Mouse (Mus musculus): ENCODE measurements around the gene Gm20219.

The Gm20219 gene

GRCm38 (mm10) chr17:56552781-56553363 is 1.3 kb downstream of the Gm20219 start:
- peak; percentile 79 for DNase-seq (ENCODE audit: low spot score)

GRCm38 (mm10) chr17:56551841-56552581 is 2.2 kb downstream of the Gm20219 start:
- DNase-seq (ENCODE audit: low spot score), result no peak

GRCm38 (mm10) chr17:56550784-56551475 is 3.3 kb downstream of the Gm20219 start:
- no peak for DNase-seq (ENCODE audit: low spot score)

GRCm38 (mm10) chr17:56548605-56549105 is 5.5 kb downstream of the Gm20219 start:
- DNase-seq (ENCODE audit: low spot score), result no peak

- DNase-seq (ENCODE audit: low spot score), result no peak
These were observed 6.2 kb downstream of the Gm20219 start for GRCm38 (mm10) chr17:56547846-56548604.

GRCm38 (mm10) chr17:56547116-56547845 is 6.9 kb downstream of the Gm20219 start:
- no peak for DNase-seq (ENCODE audit: low spot score)

GRCm38 (mm10) chr17:56546576-56546975 is 7.6 kb downstream of the Gm20219 start:
- DNase-seq (ENCODE audit: low spot score), result no peak

- DNase-seq (ENCODE audit: low spot score), result no peak
These were observed 8.2 kb downstream of the Gm20219 start for GRCm38 (mm10) chr17:56545945-56546344.

GRCm38 (mm10) chr17:56544699-56545387 is 9.3 kb downstream of the Gm20219 start:
- no peak for DNase-seq (ENCODE audit: low spot score)

- DNase-seq (ENCODE audit: low spot score), result no peak
These were observed 10.4 kb downstream of the Gm20219 start for GRCm38 (mm10) chr17:56543684-56544224.

GRCm38 (mm10) chr17:56542736-56543135 is 11.5 kb downstream of the Gm20219 start:
- no peak for DNase-seq (ENCODE audit: low spot score)

GRCm38 (mm10) chr17:56540562-56540975 is 13.6 kb downstream of the Gm20219 start:
- DNase-seq (ENCODE audit: low spot score), result no peak

GRCm38 (mm10) chr17:56537912-56538311 is 16.3 kb downstream of the Gm20219 start:
- no peak for DNase-seq (ENCODE audit: low spot score)

GRCm38 (mm10) chr17:56536874-56537273 is 17.3 kb downstream of the Gm20219 start:
- DNase-seq (ENCODE audit: low spot score), result no peak

GRCm38 (mm10) chr17:56536192-56536591 is 18.0 kb downstream of the Gm20219 start:
- DNase-seq (ENCODE audit: low spot score), result no peak

GRCm38 (mm10) chr17:56524943-56525342 is 29.2 kb downstream of the Gm20219 start:
- no peak for DNase-seq (ENCODE audit: low spot score)

GRCm38 (mm10) chr17:56522744-56523143 is 31.4 kb downstream of the Gm20219 start:
- DNase-seq (ENCODE audit: low spot score), result no peak

- DNase-seq (ENCODE audit: low spot score), result no peak
These were observed 38.3 kb downstream of the Gm20219 start for GRCm38 (mm10) chr17:56515690-56516410.

GRCm38 (mm10) chr17:56514916-56515315 is 39.3 kb downstream of the Gm20219 start:
- no peak for DNase-seq (ENCODE audit: low spot score)

GRCm38 (mm10) chr17:56514330-56514729 is 39.9 kb downstream of the Gm20219 start:
- no peak for DNase-seq (ENCODE audit: low spot score)
